Mouse (Mus musculus) c-Kit-positive CD71-negative TER-119-negative erythroid progenitor cells, embryonic 14.5 days (primary cell): ENCODE results near the gene Pold3.

Experiments used
- DNase-seq: peaks from one replicate; pipeline ENCODE4 v3.0.0-alpha.2; 2013; ENCODE audit warnings: low read depth

Gene Pold3

DNA sequence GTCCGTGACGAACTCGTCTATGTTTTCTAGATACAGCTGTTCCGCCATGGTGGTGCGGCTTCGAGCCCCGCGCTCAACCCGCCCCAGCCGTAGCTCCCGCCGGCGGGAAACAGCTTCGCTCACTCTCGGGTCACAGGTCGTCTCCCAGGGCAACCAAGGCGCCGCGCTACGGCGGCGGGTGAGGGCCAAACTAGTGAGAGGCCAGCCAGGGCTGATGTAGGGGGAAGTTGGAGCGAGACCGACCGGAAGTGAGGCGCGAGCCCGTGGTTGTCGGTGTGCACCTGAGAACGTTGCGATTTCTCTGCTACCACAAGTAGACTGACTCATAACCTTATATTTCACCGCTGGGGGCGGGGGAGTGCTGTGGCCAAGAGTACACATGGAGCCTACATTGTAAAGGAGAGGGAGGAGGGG is at the start of gene Pold3:
Gene Pold3, minus strand, starts transcription at position 190 of the 414 bp plus-strand sequence.
- DNase-seq: peak; percentile 98

DNA sequence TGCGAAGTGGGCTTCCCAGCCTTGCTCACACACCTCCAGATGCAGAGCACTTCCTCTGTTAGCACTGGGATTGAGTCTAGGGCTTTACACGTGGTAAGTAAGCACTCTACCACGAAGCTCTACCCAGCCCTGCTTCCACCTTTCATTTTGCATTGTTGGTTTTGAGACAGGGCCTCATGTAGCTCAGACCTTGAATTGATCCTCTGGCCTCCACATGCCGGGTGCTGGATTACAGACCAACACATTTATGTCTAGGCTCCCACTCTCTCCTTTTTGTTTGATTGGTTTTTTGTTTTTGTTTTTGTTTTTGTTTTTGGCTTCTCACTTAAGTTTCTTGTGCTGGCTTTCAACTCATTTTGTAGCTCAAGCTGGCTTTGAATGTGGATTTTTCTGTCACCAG is 49.4 kb upstream of the Pold3 start:
- DNase-seq: no peak

DNA sequence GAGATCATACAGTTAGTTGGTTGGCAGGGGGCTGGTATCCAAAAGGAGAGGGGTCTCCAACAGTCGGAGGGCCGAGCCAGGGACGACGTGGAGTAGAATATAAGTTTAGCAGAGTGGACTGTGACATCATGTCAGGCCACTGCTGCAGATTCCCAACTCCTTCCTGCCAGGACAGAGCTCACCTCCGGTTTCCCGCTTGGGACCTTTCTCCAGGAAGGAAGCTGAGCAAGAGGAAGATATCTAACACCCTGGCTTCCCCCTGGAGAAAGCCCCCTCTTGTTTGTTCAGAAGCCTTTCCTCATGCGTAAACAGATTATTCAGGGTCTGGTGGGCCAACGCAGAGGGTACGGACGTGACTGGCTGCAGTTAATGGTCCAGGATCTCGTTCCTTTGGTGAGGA is 47.3 kb upstream of the Pold3 start:
- no peak for DNase-seq

DNA sequence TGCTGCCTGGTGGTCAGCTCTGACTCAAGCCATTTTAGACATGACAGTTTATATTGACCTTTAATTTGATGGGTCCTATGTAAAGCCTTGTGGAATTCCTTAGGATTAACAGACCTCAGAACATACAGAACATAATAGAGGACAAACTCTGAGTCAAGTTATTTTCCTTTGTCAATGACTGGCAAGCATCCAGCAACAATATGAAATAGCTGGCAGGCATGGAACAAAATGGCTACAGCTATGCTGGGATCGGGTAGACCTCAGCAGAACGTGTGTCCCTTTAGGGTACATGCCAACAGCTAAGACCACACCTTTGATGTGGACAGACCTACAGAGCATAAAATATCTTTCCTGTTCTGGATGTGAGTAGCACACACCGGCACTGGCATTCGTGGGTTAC is 42.1 kb upstream of the Pold3 start:
- DNase-seq: no peak

DNA sequence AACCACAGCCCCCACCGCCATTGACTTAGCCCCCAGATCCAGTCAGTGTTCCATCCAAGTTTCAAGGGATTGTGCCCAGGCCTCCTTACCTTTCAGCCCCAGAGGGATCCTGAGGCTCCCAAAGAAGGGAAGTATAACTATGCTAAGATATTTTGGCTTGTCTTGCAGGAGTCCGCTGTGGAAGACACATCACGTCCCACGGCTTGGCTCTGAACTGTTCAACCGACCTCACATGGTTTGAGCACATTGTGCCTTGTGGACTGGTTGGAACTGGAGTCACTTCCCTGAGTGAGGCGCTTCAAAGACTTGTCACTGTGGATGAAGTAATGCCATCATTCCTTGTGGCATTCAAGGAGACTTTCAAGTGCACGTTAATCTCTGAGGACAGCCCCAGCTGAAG is 38.6 kb upstream of the Pold3 start:
- no peak for DNase-seq

DNA sequence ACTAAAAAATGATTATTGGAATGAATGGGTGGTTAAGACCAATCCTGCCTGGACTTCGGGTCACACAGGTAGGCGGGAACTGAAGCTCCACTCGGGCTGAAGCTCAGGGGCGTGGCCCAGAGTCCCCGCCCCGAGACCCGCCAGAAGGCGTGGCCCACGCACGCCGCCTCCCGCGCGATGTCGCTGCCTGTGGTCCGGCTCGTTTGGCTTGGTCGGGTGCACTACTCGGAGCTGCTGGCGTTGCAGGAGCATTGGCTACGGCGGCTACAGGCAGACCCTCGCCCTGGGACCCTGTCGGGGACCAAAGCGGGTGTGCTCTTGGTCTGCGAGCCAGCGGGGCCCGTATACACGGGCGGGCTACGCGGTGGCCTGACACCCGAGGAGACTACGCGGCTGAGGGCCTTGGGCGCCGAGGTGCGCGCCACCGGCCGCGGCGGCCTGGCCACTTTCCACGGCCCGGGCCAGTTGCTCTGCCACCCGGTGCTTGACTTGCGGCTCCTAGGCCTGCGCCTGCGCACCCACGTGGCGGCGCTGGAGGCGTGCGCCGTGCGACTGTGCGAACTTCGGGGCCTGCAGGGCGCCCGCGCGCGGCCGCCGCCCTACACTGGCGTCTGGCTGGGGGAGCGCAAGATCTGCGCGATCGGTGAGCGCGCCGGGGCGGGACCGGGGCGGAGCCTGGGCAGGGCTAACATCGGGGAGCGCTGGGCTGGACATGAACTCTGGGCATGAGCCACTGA is 37.9 kb upstream of the Pold3 start, which contains the start of gene Lipt2:
Gene Lipt2, plus strand, starts transcription at position 173 of the 737 bp plus-strand sequence.
- peak; percentile 76 for DNase-seq

DNA sequence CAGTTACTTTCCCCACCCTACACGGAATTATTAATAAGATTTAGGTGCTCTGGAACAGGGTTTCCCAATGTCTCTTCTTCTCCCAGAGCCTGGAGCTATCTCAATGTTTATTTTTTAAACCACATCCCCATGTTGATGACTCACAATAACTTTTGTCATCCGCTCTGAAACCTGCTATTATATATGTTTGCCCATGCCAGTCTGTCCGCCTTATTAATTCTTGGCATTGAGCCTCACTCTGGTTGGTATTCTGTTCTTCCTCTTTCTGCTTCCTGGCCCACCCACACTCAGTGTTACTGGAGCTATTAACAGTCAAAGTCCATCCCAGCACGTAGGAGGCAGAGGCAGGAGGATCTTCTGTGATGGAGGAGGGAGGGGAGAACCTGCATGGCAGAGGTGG is 36.3 kb upstream of the Pold3 start:
- no peak for DNase-seq

DNA sequence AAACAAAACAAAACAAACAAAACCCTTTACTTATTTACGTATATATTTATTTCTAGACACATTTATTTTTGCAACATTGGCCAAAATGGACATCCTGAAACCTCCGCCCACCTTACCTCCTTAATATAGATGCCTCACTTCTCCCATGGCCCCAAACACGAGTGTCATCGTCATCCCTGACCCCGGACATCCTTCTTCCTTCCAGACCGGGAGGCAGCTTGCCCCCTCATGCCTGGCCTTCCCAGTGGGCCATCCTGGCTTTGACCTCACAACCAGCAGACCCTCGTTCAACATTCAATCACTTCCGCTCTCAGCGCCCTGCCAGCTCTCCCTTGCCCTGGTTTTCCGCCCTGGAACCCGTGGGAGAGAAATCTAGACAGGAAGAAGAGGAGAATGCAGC is 29.3 kb upstream of the Pold3 start:
- DNase-seq: no peak

DNA sequence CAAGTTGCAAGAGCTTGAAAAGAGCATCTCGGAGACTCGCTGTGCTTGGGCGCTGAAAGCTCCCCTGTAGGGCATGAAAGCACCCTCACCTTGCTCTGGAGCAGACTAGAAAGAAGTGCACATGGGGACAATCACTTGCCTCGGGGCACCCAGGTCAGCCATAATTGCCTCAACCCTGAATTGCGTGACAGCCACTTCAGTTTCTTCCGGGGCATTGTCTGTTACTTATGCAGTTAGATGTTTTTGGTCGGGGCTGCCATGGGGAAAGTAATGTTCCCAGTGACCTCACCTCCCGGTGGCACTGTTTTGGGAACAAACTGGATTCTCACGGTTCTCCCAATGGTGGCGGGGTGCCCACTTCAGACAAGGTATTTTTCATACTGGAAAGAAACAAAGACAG is 28.7 kb upstream of the Pold3 start:
- no peak for DNase-seq

DNA sequence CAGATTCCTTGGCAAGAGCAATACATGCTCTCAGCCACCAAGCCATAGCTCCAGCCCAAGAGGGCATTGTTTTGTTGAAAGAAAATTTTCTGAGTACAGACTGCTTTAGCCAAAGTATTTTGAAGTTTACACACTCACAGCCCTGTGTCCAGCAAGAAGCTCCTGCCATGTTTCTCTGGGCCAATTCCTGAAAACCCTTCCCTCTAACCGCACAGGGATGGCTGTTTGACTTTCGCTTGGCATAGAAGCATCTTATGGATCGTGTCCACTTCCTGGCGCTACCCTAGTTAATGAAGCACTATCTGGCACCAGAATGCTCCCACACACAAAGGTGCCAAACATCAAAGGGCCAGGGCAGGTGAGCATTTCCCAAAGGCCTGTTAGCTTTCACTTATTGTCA is 27.2 kb upstream of the Pold3 start:
- DNase-seq: no peak

DNA sequence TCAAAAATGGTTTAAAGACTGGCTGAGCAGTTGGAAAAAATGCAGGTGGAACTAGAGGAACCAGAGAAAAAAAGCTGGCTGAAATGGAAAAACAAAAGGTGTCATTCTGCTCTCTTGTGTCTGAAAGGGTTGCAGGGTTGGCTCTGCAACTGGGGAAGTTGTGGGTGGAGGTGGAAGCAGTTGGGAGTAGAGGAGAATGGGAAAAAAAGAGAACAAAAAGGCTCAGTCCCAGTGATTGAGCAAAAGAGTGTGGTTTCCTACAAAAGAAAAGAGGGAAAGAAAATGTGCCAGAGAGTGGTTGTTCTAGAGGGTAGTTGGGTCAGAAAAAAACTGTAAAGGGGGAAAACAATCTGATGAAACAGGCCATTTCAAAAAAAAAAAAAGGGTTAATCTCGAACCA is 19.2 kb upstream of the Pold3 start:
- DNase-seq: no peak

DNA sequence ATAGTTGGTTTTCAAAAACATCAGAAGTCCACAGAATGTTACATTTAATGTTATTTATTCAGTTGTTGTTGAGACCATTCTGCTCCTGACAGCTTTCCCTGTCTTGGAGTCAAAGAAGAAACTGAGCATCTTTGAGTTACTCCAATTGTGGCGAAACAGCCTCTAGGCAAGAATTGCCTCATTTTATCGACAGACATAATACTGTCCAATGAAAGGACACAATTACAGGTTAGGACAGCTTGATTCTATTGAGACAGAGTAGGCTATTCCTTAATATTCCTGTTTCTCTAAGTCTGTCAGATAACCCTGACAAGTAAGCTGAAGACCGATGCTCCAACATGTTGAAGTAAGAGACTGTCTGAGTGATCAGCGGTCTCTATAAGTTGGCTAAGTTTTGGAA is 16.7 kb upstream of the Pold3 start:
- no peak for DNase-seq

DNA sequence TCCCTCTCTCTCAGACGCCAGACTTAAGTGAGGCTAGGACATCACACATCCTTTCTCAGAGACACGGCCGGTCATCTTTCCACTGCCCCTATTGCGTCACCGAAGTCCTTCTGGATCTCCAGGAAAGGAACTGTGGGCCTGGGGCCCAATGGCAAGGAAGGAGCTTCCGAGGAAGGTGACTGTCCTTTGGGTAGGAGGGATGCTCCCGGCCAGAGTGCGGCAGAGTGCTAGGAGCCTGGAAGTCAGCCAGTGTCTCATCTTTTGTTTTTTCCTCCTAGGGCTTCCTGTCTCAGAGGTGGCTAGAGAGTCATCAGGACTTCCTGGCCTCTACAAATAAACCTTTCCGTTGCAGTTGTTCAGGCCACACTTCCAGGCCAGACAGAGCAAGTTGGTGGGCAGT is 15.7 kb upstream of the Pold3 start:
- DNase-seq: no peak

DNA sequence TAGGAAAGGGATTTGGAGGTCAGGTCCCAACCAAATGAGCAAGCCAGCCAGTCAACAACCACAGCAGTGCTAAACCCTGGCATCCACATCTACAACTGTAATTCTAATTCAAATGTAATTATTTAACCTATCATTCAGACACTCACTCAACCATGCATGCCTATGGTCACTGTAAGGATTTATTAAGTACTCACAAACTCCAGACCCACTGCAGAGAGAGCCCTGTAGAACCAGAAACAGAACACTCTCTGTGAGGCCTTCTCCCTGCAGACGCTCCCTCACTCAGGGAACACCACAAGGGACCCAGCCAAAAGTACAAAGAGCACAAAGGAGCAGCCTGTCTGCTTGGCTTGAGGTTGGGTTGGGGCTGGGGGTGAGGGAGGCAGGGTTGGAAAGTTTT is 11.0 kb upstream of the Pold3 start:
- no peak for DNase-seq

DNA sequence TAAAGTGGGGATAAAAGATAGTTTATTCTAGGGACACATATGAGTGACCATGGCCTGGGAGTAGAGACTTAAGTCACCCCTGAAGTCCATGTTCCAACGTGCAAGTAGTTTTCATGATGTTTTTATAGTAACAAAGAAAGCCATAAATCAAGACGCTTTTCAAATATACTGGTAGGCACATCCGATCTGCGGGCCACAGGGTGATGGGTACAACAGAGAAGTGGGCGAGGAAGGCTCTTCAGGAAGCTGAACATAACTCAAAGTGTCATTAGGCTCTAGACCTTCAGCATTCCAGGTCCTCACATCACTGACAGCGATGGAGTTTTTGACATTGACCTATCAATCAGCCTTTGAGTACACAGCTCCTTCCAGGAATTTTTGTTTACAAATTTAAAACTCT is 9.2 kb upstream of the Pold3 start:
- no peak for DNase-seq

DNA sequence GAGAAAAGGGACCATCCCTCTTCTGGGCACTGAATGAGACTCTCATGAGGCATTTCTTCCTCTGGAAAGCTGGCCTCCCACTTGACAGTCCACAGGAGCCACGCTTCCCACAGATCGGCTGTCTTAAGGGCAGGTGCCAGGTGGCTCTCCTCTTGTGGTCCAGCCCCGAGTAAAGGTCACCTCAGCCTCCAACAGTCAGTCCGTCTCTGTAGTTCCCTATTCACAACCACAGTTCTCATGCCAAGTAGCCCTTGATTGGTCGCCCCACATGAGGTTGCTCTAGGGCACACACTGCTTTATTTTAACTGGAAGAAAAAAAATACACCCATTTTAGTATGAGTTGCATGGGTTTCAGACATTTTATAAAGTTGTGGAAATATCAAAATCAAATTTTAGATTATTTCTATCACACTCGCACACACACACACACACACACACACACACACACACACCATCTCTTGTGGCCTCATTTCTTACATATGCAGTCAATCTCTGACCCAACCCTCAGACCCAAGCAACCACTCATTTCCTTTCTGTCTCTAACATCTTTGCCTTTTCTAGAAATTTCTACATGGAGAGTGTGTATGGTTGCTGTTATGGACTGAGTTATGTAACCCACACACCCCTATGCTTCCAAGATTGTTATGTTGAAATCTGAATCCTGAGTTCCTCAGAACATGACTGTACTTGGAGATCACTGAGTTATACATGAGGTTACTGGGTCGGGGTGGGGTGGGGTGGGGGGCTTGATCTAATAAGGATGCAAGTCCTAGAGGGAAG is 7.1 kb upstream of the Pold3 start:
- no peak for DNase-seq

DNA sequence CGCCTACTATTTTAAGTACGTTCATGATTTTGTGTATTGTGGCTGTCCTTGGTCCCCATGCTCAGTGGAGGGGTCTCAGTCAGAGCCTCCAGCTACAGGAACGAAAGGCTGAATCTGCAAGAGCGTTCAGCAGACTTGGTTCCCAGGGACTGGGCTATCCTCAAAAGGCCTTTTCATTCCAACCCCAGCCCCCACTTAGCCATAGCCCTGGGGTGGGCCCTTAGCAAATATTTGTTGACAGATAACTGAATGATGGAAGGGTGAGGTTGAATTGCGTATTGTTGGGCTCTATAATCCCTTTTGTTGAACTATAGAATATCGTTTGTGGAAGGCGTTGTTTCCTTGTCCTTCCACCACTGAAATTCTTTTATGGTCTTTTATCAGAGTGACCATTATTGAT is 5.1 kb upstream of the Pold3 start:
- no peak for DNase-seq

DNA sequence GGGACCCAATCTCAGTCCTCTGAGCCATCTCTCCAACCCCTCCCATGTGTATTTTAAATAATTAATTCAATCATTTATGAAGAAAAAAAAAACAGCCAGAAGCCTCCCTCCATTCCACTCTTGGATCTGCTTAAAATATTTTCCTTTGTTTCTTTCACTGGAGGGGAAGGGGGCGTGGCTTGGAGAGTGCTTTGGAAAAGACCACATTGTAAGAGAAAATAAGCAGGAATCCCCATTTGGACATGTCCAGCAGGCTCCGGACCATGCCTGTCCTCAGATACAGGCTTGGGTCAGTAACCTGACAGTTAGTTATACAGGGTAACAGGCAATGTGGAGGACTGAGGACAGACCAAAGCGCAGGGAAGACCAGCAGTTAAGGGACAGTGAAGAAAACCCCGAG is 3.8 kb upstream of the Pold3 start:
- no peak for DNase-seq

DNA sequence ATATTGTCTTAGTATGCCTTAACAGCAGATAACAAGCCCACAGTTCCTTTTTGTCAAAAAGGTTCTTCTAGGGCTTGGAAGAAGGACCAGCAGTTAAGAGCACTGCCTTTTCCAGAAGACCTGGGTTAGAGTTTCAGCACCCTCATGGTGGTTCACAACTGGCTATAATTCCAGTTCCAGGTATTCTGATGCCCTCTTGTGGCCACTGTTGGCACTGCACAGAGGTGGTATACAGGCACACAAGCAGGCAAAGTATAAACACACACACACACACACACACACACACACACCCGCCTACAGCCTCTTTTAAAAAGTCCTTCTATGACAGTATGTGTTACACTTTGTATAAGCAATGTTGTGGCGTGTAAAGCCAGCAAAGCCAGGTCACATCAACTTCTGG is 2.8 kb upstream of the Pold3 start:
- peak; percentile 55 for DNase-seq

DNA sequence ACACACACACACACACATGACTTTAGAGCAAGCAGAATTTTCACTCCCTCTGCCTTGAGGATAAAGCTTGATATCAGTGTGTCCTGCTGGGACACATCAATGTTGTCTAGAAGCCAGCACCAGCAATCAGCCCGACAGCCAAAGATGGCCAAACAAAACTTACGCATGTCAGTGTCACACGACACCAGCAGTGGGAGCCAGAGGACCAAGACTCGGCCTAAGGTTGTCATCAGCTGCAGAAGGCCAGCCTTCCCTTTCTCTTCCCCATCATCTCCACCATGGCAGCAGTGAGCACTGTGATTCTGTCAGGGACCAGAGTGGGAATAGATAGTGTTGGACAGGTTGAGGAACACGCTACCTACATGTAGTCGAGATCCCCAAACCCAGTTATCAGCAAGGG is 2.1 kb upstream of the Pold3 start:
- peak; percentile 61 for DNase-seq

DNA sequence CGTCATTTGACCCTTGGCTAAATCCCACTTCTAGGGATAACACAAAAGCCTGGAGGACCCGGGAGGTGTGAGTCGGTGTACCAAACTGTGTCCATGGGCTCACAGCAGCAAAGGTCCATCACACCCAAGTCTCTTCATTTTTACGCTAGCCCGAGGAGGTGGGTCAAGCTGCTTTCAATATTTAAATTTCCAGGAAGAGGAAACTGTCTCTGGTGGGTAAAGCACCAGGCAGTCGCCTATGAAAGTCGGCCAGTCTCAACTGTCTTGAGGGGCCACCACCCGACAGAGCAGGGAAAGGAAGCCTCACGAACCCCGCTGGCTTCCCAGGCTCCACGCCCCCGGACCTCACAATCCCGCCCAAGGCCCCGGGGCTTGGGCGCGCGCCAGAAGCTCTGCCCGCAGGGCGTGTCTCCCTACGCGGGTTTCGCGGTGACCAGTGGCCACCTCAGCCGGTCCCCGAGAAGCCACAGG is 539 bp downstream of the Pold3 start:
- peak; percentile 50 for DNase-seq

DNA sequence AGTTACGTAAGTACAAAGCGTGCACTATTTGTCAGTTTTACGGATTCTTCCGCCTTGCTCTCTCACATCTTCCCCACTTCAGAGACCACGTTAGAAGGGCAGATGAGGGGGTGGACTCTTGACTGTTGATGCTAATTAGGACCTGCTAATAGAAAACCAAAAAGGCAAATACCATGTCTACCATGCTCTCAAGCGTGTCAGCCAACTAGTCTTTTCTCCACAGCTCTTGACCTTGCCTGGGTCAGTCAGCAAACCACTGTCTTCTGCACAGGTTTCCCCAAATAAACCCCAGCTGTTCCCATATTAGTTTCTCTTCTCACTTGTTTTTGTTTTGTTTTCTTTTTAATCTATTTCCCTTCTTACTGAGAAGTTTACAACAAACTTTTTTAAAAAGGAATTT is 7.1 kb downstream of the Pold3 start:
- no peak for DNase-seq

DNA sequence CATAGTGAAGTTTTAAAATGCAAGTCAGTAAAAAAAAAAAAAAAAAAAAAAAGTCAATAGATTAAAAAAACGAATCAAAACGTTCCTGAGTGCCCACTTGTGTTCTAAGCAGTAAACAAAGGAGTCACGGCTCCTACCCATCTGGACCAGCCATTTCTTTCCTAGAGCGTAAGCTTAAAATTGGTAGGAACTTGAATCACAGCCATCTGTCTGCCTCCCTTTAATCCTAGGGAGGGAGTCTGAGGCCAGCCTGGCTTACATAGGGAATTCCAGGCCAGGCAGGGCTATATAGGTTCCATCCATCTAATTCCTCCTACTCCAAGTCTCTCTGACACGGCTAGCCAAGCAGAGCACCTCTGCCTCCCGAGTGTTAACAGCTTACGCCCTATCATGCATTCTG is 7.5 kb downstream of the Pold3 start:
- no peak for DNase-seq

DNA sequence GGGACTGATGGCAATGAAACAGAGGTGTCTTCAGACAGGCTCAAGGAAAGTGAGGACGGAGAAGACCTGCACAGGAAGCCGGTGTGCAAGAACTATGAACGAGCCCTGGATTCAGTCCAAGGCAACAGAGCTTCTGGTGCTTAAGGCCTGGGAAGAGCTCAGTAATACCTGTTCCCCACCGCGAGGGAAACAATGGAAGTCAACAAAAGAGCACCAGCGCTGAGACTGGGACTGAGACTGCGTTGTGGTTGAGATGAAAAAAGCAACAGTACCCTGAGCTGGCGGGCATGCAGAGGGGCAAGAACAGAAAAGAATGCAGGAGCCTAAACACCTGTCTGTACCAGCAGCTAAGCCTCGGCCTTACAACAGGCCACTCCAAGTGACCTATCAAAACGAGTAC is 9.9 kb downstream of the Pold3 start:
- DNase-seq: no peak
